Mouse (Mus musculus): ENCODE results near the gene Gm45808. TPM values are rescaled to one million over a fixed set of nuclear protein-coding genes. Genes with fewer than 3 reads are reported as not detected.
A peak's percentile ranks its signal among the peaks of the same experiment; 100 is the strongest.
"Not testable (repeated sequence)": the region's sequence is repeated elsewhere in the genome, so short reads cannot be mapped to it uniquely, and the experiment has no call there.

Gene Gm45808
- polyA plus RNA-seq, 1 experiment from 2014 or later, result not detected

GRCm38 (mm10) chr7:45488293-45489204, 1.9 kb upstream of the Gm45808 start, which contains the start of gene Dhdh:
Gene Dhdh, minus strand, starts transcription at chr7:45488805.
- H3K9ac ChIP-seq (ENCODE audit: low read depth, low read length), result peak within 1 kb of the TSS; percentile 38; the same call in 1 of the 2 replicates
- peaks cover 13% of the 10 kb centered on the region; the same call in 1 of the 2 replicates for H3K36me3 ChIP-seq (ENCODE audit: control insufficient read depth, insufficient read depth)
- 14% methylated on average over 36 of the region's 38 CpGs for WGBS
- no peak for TF ChIP-seq CTCF (IDR thresholded peaks at IDR 0.05; ENCODE audit: low read depth)
- no peaks in the 10 kb centered on the region for H3K9me3 ChIP-seq (ENCODE audit: control insufficient read depth)
- ATAC-seq, result peak; percentile 50; the same call in 1 of the 2 replicates
- H3K27ac ChIP-seq (ENCODE audit: low read depth, low read length), result no peak within 1 kb of the TSS
- H3K4me3 ChIP-seq (ENCODE audit: low read depth, low read length), result peak within 1 kb of the TSS; percentile 39
- no peaks in the 10 kb centered on the region for H3K4me1 ChIP-seq (replicated peaks; ENCODE audit: control insufficient read depth, insufficient read depth, low read length)
- no peaks in the 10 kb centered on the region for H3K27me3 ChIP-seq (replicated peaks; ENCODE audit: control insufficient read depth, insufficient read depth, low read length)
- peak within 1 kb of the TSS; percentile 71 for H3K4me2 ChIP-seq (replicated peaks; ENCODE audit: low read depth)

GRCm38 (mm10) chr7:45487861-45488292, 1.3 kb upstream of the Gm45808 start:
- Histone ChIP-seq H3K27me3 (replicated peaks; ENCODE audit: control insufficient read depth, insufficient read depth, low read length) (no peaks in the 10 kb centered on the region), H3K9me3 (ENCODE audit: control insufficient read depth) (no peaks in the 10 kb centered on the region), H3K4me2 (replicated peaks; ENCODE audit: low read depth) (peak overlapping the region; percentile 71), H3K4me1 (replicated peaks; ENCODE audit: control insufficient read depth, insufficient read depth, low read length) (no peaks in the 10 kb centered on the region), H3K27ac (ENCODE audit: low read depth, low read length) (no peak overlapping the region), H3K36me3 (ENCODE audit: control insufficient read depth, insufficient read depth) (peaks cover 6% of the 10 kb centered on the region; the same call in 1 of the 2 replicates), H3K4me3 (ENCODE audit: low read depth, low read length) (peak overlapping the region; percentile 39; the same call in 1 of the 2 replicates), H3K9ac (ENCODE audit: low read depth, low read length) (no peak overlapping the region)
- WGBS, result 69% methylated on average over 11 of the region's 11 CpGs
- no peak for TF ChIP-seq CTCF (IDR thresholded peaks at IDR 0.05; ENCODE audit: low read depth)
- 0 out of 2 replicates have a peak, but pooled peaks have one; percentile 4 for ATAC-seq

GRCm38 (mm10) chr7:45486158-45486557, 453 bp downstream of the Gm45808 start:
- ATAC-seq, result no peak
- Histone ChIP-seq H3K36me3 (ENCODE audit: control insufficient read depth, insufficient read depth) (no peaks in the 10 kb centered on the region), H3K4me1 (replicated peaks; ENCODE audit: control insufficient read depth, insufficient read depth, low read length) (no peaks in the 10 kb centered on the region), H3K9me3 (ENCODE audit: control insufficient read depth) (no peaks in the 10 kb centered on the region), H3K4me2 (replicated peaks; ENCODE audit: low read depth) (no peak overlapping the region), H3K4me3 (ENCODE audit: low read depth, low read length) (no peak overlapping the region), H3K27ac (ENCODE audit: low read depth, low read length) (no peak overlapping the region), H3K27me3 (replicated peaks; ENCODE audit: control insufficient read depth, insufficient read depth, low read length) (no peaks in the 10 kb centered on the region), H3K9ac (ENCODE audit: low read depth, low read length) (no peak overlapping the region)
- no peak for TF ChIP-seq CTCF (IDR thresholded peaks at IDR 0.05; ENCODE audit: low read depth)
- whole genome bisulfite sequencing, result 45% methylated on average over 7 of the region's 7 CpGs

GRCm38 (mm10) chr7:45484985-45485384, 1.6 kb downstream of the Gm45808 start:
- H3K9me3 ChIP-seq (ENCODE audit: control insufficient read depth); H3K36me3 ChIP-seq (ENCODE audit: control insufficient read depth, insufficient read depth); H3K4me3 ChIP-seq (ENCODE audit: low read depth, low read length); H3K4me2 ChIP-seq (replicated peaks; ENCODE audit: low read depth); ATAC-seq; H3K9ac ChIP-seq (ENCODE audit: low read depth, low read length); H3K4me1 ChIP-seq (replicated peaks; ENCODE audit: control insufficient read depth, insufficient read depth, low read length); H3K27me3 ChIP-seq (replicated peaks; ENCODE audit: control insufficient read depth, insufficient read depth, low read length); H3K27ac ChIP-seq (ENCODE audit: low read depth, low read length): not testable (repeated sequence)
- WGBS, result 93% methylated on average over 5 of the region's 5 CpGs

GRCm38 (mm10) chr7:45482166-45482565, 4.4 kb downstream of the Gm45808 start:
- H3K27me3 ChIP-seq (replicated peaks; ENCODE audit: control insufficient read depth, insufficient read depth, low read length), result no peaks in the 10 kb centered on the region
- H3K4me3 ChIP-seq (ENCODE audit: low read depth, low read length), result no peak overlapping the region
- no peak overlapping the region for H3K27ac ChIP-seq (ENCODE audit: low read depth, low read length)
- no peak for TF ChIP-seq CTCF (IDR thresholded peaks at IDR 0.05; ENCODE audit: low read depth)
- no peaks in the 10 kb centered on the region for H3K4me1 ChIP-seq (replicated peaks; ENCODE audit: control insufficient read depth, insufficient read depth, low read length)
- no peaks in the 10 kb centered on the region for H3K9me3 ChIP-seq (ENCODE audit: control insufficient read depth)
- no peak overlapping the region for H3K9ac ChIP-seq (ENCODE audit: low read depth, low read length)
- ATAC-seq, result no peak
- no peak overlapping the region for H3K4me2 ChIP-seq (replicated peaks; ENCODE audit: low read depth)
- 54% methylated on average over 1 of the region's 1 CpGs for WGBS
- H3K36me3 ChIP-seq (ENCODE audit: control insufficient read depth, insufficient read depth), result no peaks in the 10 kb centered on the region

GRCm38 (mm10) chr7:45481374-45481927, 5.2 kb downstream of the Gm45808 start, which contains the start of gene Tulp2:
Gene Tulp2, plus strand, starts transcription at chr7:45481877.
- Histone ChIP-seq H3K4me2 (replicated peaks; ENCODE audit: low read depth) (no peak within 1 kb of the TSS), H3K9me3 (ENCODE audit: control insufficient read depth) (no peaks in the 10 kb centered on the region), H3K36me3 (ENCODE audit: control insufficient read depth, insufficient read depth) (no peaks in the 10 kb centered on the region), H3K9ac (ENCODE audit: low read depth, low read length) (no peak within 1 kb of the TSS), H3K27ac (ENCODE audit: low read depth, low read length) (no peak within 1 kb of the TSS), H3K4me3 (ENCODE audit: low read depth, low read length) (no peak within 1 kb of the TSS), H3K4me1 (replicated peaks; ENCODE audit: control insufficient read depth, insufficient read depth, low read length) (no peaks in the 10 kb centered on the region), H3K27me3 (replicated peaks; ENCODE audit: control insufficient read depth, insufficient read depth, low read length) (no peaks in the 10 kb centered on the region)
- 50% methylated on average over 15 of the region's 15 CpGs for WGBS
- peak; percentile 67 for ATAC-seq
- TF ChIP-seq CTCF (IDR thresholded peaks at IDR 0.05; ENCODE audit: low read depth), result no peak

GRCm38 (mm10) chr7:45480310-45480709, 6.3 kb downstream of the Gm45808 start:
- H3K9ac ChIP-seq (ENCODE audit: low read depth, low read length); H3K4me3 ChIP-seq (ENCODE audit: low read depth, low read length); H3K36me3 ChIP-seq (ENCODE audit: control insufficient read depth, insufficient read depth); ATAC-seq; H3K27ac ChIP-seq (ENCODE audit: low read depth, low read length); H3K4me2 ChIP-seq (replicated peaks; ENCODE audit: low read depth); H3K27me3 ChIP-seq (replicated peaks; ENCODE audit: control insufficient read depth, insufficient read depth, low read length); H3K4me1 ChIP-seq (replicated peaks; ENCODE audit: control insufficient read depth, insufficient read depth, low read length); H3K9me3 ChIP-seq (ENCODE audit: control insufficient read depth): not testable (repeated sequence)
- WGBS, result 76% methylated on average over 3 of the region's 4 CpGs

Data from intestine, postnatal 0 days (tissue).